Mouse (Mus musculus) adrenal gland, adult 10 weeks (tissue): Measurements from ENCODE around the gene Lrrn2. TPM values are rescaled to one million over a fixed set of nuclear protein-coding genes. Genes with fewer than 3 reads are reported as not detected.

Experiments
- polyA plus RNA-seq: library from polyadenylated mRNA; stranded (reverse); fragments of 350-450 nt; fragmentation: Illumina TruSeq; extraction: RNeasy Lipid Tissue Mini Kit (QIAGEN cat#74804); gene quantifications from one replicate; pipeline ENCODE4 v1.2.3, GENCODE M21; 2014; ENCODE audit warnings: low read depth, low replicate concordance

Gene Lrrn2
- polyA plus RNA-seq: 0.64 TPM

GRCm38 (mm10) chr1:132880161-132881005 is at the start of gene Lrrn2:
Gene Lrrn2 (plus strand): TSS chr1:132880273.

Other genes starting within 250 kb of the Lrrn2 start
- 0.29 TPM for gene Nfasc, start 138.5 kb upstream of the Lrrn2 start, polyA plus RNA-seq
- gene Mdm4, start 150.3 kb downstream of the Lrrn2 start, polyA plus RNA-seq: 84.0 TPM
- 1.3 TPM for gene Pik3c2b, start 165.4 kb downstream of the Lrrn2 start, polyA plus RNA-seq